Comparison of ENCODE assay signal across 8 mouse cellular contexts in the genomic region with DNA sequence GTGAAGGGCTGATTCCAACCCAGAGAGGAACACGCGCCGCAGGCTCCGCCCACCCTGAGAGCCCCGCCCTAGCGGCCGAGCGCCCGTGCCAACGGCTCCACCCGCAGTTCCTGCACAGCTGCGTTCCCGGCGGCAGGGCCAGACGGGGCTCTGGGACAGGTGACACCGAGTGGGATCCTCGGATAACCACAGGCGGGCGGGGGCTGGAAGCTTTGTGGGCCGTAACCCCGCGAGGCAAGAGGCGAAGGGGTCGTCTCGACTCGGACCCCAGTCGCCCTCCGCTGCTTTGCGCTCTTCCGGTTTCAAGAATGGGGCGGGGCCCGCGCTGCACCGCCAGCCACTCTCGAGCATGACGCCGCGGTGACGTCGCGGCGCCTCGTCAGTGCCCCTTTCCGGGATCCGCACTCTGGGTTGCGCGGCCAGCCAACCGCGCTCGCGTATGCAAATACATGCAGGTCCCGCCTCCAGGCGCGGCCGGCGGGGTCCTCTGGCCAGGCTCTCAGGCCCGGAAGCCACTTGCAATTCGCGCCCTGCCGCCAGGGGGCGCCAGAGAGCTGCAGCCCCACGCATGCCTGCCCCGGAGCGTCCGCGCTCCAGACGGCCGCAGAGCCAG. TPM values are rescaled to one million over a fixed set of nuclear protein-coding genes. Genes with fewer than 3 reads are reported as not detected.
DNase-seq lines count a peak whose midpoint lies in the region; ATAC-seq and TF ChIP-seq lines count a peak whose summit lies in the region.

A gene (plus strand): TSS at position 63 of the 613 bp plus-strand sequence.

- DNase-seq in c-Kit-negative CD71-positive TER-119-positive erythroid progenitor cells, embryonic 14.5 days (ENCODE audit: low read depth, low spot score) = peak; percentile 94
- DNase-seq in forebrain, embryonic 10.5 days (ENCODE audit: extremely low spot score, low spot score) = peak; percentile 99
- peak; percentile 97 to 99 for DNase-seq in kidney, postnatal 25 days
- DNase-seq in liver, embryonic 14.5 days (ENCODE audit: low read depth in 3 of 3, low spot score in 3 of 3) = peak; percentile 95 to 97 (median 97)
- DNase-seq in neural tube, embryonic 11.5 days (ENCODE audit: low spot score) = peak; percentile 99
- peak; percentile 99 for DNase-seq in stomach, postnatal 0 days (ENCODE audit: low spot score)

- H3K27me3 ChIP-seq in forebrain, embryonic 10.5 days (ENCODE audit: poor library complexity, severe bottlenecking) = peaks cover 9% of the 10 kb centered on the region
- H3K27me3 ChIP-seq in heart, embryonic 15.5 days = no peaks in the 10 kb centered on the region
- no peaks in the 10 kb centered on the region; the same call in 1 of the 2 replicates for H3K27me3 ChIP-seq in liver, embryonic 14.5 days (ENCODE audit: control insufficient read depth, insufficient read depth, low read length)
- H3K27me3 ChIP-seq in neural tube, embryonic 11.5 days (ENCODE audit: control insufficient read depth, insufficient read depth, low read length) = no peaks in the 10 kb centered on the region
- no peaks in the 10 kb centered on the region for H3K27me3 ChIP-seq in stomach, postnatal 0 days (ENCODE audit: control insufficient read depth, insufficient read depth, low read length)

- peak within 1 kb of the TSS; percentile 84 for H3K27ac ChIP-seq in forebrain, embryonic 10.5 days
- peak within 1 kb of the TSS; percentile 90 for H3K27ac ChIP-seq in heart, embryonic 15.5 days
- H3K27ac ChIP-seq in liver, embryonic 14.5 days = peak within 1 kb of the TSS; percentile 79
- H3K27ac ChIP-seq in neural tube, embryonic 11.5 days (ENCODE audit: low read depth, low read length) = 0 out of 2 replicates have a peak within 1 kb of the TSS, but pooled peaks have one; percentile 60
- peak within 1 kb of the TSS; percentile 87 for H3K27ac ChIP-seq in stomach, postnatal 0 days (replicated peaks)

- H3K9ac ChIP-seq in heart, embryonic 15.5 days = peak within 1 kb of the TSS; percentile 67
- peak within 1 kb of the TSS; percentile 73 for H3K9ac ChIP-seq in liver, embryonic 14.5 days (replicated peaks)
- H3K9ac ChIP-seq in neural tube, embryonic 11.5 days (ENCODE audit: low read length) = peak within 1 kb of the TSS; percentile 52
- H3K9ac ChIP-seq in stomach, postnatal 0 days (ENCODE audit: low read length) = peak within 1 kb of the TSS; percentile 66

- peaks cover 46% of the 10 kb centered on the region for H3K4me1 ChIP-seq in forebrain, embryonic 10.5 days
- peaks cover 47% of the 10 kb centered on the region for H3K4me1 ChIP-seq in heart, embryonic 15.5 days (replicated peaks)
- H3K4me1 ChIP-seq in liver, embryonic 14.5 days (replicated peaks; ENCODE audit: control insufficient read depth in 2 of 2, insufficient read depth in 2 of 2, low read length in 1 of 2) = peaks cover 25 to 29% of the 10 kb centered on the region in 2 experiments
- H3K4me1 ChIP-seq in neural tube, embryonic 11.5 days (ENCODE audit: control insufficient read depth, insufficient read depth, low read length) = peaks cover 16% of the 10 kb centered on the region
- peaks cover 8% of the 10 kb centered on the region for H3K4me1 ChIP-seq in stomach, postnatal 0 days (replicated peaks; ENCODE audit: control insufficient read depth, insufficient read depth)

- peak; percentile 84 for ATAC-seq in CD4-positive, CD25-positive, alpha-beta regulatory T cell, adult 4 months
- peak; percentile 83 for ATAC-seq in heart, embryonic 15.5 days (replicated peaks; ENCODE audit: insufficient number of reproducible peaks, insufficient read depth, low FRiP score, low read depth)
- peak; percentile 86 for ATAC-seq in liver, embryonic 14.5 days (ENCODE audit: insufficient read depth)
- peak; percentile 82 for ATAC-seq in neural tube, embryonic 11.5 days (ENCODE audit: insufficient read depth, low FRiP score, low TSS enrichment)
- peak; percentile 92 for ATAC-seq in stomach, postnatal 0 days (ENCODE audit: low FRiP score, low TSS enrichment)

- H3K4me2 ChIP-seq in heart, embryonic 15.5 days = peak within 1 kb of the TSS; percentile 66
- H3K4me2 ChIP-seq in liver, embryonic 14.5 days (ENCODE audit: low read depth) = peak within 1 kb of the TSS; percentile 76
- peak within 1 kb of the TSS; percentile 32 for H3K4me2 ChIP-seq in neural tube, embryonic 11.5 days (ENCODE audit: low read depth)
- H3K4me2 ChIP-seq in stomach, postnatal 0 days (replicated peaks; ENCODE audit: low read depth) = peak within 1 kb of the TSS; percentile 47

- TF ChIP-seq CTCF in liver, embryonic 14.5 days (IDR thresholded peaks at IDR 0.05; ENCODE audit: low read depth) = peak; percentile 92
- peak; percentile 97 for TF ChIP-seq CTCF in stomach, postnatal 0 days (IDR thresholded peaks at IDR 0.05; ENCODE audit: low read depth)

- peaks cover 62% of the 10 kb centered on the region for H3K36me3 ChIP-seq in forebrain, embryonic 10.5 days (replicated peaks)
- H3K36me3 ChIP-seq in heart, embryonic 15.5 days = peaks cover 27% of the 10 kb centered on the region
- peaks cover 2% of the 10 kb centered on the region for H3K36me3 ChIP-seq in liver, embryonic 14.5 days (replicated peaks; ENCODE audit: control insufficient read depth, insufficient read depth, low read depth)
- no peaks in the 10 kb centered on the region; the same call in 1 of the 2 replicates for H3K36me3 ChIP-seq in neural tube, embryonic 11.5 days (ENCODE audit: control insufficient read depth, insufficient read depth, low read length)
- peaks cover 15% of the 10 kb centered on the region for H3K36me3 ChIP-seq in stomach, postnatal 0 days (ENCODE audit: control insufficient read depth, insufficient read depth, low read length)

- TF ChIP-seq EP300 in liver, embryonic 14.5 days (IDR thresholded peaks at IDR 0.05; ENCODE audit: low read depth) = no peak
- peak; percentile 55 for TF ChIP-seq EP300 in stomach, postnatal 0 days (optimal IDR thresholded peaks at IDR 0.05)

- peak within 1 kb of the TSS; percentile 69 for H3K4me3 ChIP-seq in forebrain, embryonic 10.5 days
- peak within 1 kb of the TSS; percentile 84 for H3K4me3 ChIP-seq in heart, embryonic 15.5 days
- peak within 1 kb of the TSS; percentile 68 to 82 for H3K4me3 ChIP-seq in liver, embryonic 14.5 days (ENCODE audit: insufficient read depth in 1 of 2, low read depth in 2 of 2, low read length in 2 of 2)
- peak within 1 kb of the TSS; percentile 68 for H3K4me3 ChIP-seq in neural tube, embryonic 11.5 days (ENCODE audit: low read depth, low read length)
- peak within 1 kb of the TSS; percentile 67 for H3K4me3 ChIP-seq in stomach, postnatal 0 days (ENCODE audit: low read depth, low read length)

- 1% methylated on average over 68 of the region's 68 CpGs for WGBS in forebrain, embryonic 10.5 days
- WGBS in heart, embryonic 15.5 days = 2% methylated on average over 68 of the region's 68 CpGs
- WGBS in liver, embryonic 14.5 days (ENCODE audit: insufficient replicate concordance) = under 1% methylated on average over 67 of the region's 68 CpGs
- WGBS in neural tube, embryonic 11.5 days = under 1% methylated on average over 68 of the region's 68 CpGs
- WGBS in stomach, postnatal 0 days = under 1% methylated on average over 57 of the region's 68 CpGs

- no peaks in the 10 kb centered on the region for H3K9me3 ChIP-seq in forebrain, embryonic 10.5 days
- no peaks in the 10 kb centered on the region for H3K9me3 ChIP-seq in heart, embryonic 15.5 days (replicated peaks)
- no peaks in the 10 kb centered on the region for H3K9me3 ChIP-seq in liver, embryonic 14.5 days (ENCODE audit: control insufficient read depth, low read length)
- H3K9me3 ChIP-seq in neural tube, embryonic 11.5 days (ENCODE audit: control insufficient read depth, low read length) = no peaks in the 10 kb centered on the region
- no peaks in the 10 kb centered on the region for H3K9me3 ChIP-seq in stomach, postnatal 0 days (ENCODE audit: control insufficient read depth, low read length)

RNA-seq across cellular contexts. Expression of the gene that starts here (rescaled TPM):
- 1 to 10 TPM; 3.9 to 4.1 TPM for polyA plus RNA-seq in CD4-positive, CD25-positive, alpha-beta regulatory T cell, adult 4 months (2017; shearing (Covaris generic))
- polyA plus RNA-seq in forebrain, embryonic 10.5 days (2016; fragmentation: Nextera tagmentation; extraction: Ambion mirVana) = 3.5 and 4.0 TPM in 2 replicates
- polyA plus RNA-seq in heart, embryonic 15.5 days (2015; fragmentation: Nextera tagmentation; extraction: Ambion mirVana) = 4.9 and 7.2 TPM in 2 replicates
- 2.8 and 3.1 TPM in 2 replicates for polyA plus RNA-seq in liver, embryonic 14.5 days (2012; rRNA removed)
- 1.9 and 2.8 TPM in 2 replicates for polyA plus RNA-seq in liver, embryonic 14.5 days (2014; fragmentation: Nextera tagmentation; extraction: Ambion mirVana)
- 3.4 and 3.8 TPM in 2 replicates for polyA plus RNA-seq in neural tube, embryonic 11.5 days (2014; fragmentation: Nextera tagmentation; extraction: Ambion mirVana)
- 8.2 and 9.1 TPM in 2 replicates for polyA plus RNA-seq in stomach, postnatal 0 days (2015; fragmentation: Nextera tagmentation; extraction: Ambion mirVana)

Comparison
In these comparisons a context has a peak if more than half of its experiments do, and no peak if none do; other contexts are left out.
1. Peak in every context shown above with its lines: DNase-seq, ATAC-seq, H3K4me3 ChIP-seq and H3K27ac ChIP-seq.